Mouse (Mus musculus) lung, postnatal 10 days (tissue): Measurements from ENCODE around the gene Pklr.

ENCODE experiments used
- DNase-seq: peaks from one replicate; pipeline ENCODE4 v3.0.0; 2021

Pklr gene

DNA sequence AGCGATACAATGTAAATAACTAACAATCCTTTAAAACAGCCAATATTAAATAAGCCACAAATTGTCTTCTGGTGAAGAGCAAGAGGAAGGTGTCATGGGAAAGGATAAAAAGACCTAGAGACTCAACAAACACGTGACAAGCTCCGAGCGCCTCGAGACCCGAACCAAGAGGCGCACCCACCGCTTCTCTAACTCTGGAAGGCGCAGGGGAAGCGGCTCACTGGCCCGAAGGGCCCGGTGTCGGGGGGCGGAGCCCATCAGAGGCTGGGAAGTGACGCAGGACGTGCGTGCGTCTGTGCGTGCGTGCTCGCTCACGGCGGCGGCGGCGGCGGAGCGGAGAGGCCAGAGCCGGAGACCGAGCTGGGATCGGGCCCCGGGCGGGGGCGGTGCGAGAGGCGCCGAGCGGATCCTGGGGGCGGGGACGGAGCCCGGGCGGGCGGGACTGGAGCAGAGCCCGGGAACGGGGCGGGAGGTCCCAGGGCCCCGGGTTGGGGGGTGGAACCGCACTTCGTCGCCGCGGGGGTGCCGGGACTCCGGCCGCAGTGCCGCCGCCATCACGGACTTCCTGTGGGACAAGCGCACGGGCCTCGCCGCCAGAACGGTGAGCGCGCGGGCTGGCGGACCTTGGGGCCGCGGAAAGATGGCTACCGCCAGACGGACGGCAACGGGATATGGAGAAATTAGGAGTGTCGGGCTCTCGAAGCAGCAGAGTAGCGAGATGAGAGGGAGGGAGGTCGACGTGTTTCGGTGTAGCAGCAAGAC, 28.7 kb downstream of the Pklr start, which contains the start of gene Clk2:
TSS of gene Clk2 (plus strand) at position 290 of the 762 bp plus-strand sequence.
- DNase-seq = peak; percentile 96

DNA sequence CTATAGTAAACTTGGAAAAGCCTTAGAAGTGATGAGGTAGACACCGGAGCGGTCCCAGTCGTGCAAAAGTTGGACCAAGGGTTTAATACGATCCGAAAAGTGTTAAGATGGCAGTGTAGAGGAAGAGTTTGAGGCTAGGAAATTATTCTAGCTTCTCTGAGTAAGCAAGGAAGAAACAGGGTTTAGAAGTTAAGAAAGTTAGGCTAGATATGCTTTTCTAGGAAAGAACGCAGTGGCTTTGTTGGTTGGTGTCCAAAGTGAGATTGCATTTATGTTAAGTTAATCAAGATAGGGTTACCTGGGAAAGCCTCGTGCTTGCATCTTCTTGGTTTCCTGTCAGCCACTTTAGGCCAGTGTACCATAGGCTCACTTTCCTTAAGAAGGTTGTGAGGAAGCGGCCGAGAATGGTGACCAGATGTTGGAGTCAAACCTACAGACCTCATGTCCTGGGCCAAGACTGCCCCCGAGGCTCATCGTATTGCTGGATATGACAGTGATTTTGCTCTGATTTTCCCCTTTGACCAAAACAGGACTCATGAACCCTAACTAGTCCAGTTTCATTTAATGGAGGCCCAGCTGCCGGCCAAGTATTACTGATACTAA, 29.4 kb downstream of the Pklr start:
- DNase-seq = no peak

DNA sequence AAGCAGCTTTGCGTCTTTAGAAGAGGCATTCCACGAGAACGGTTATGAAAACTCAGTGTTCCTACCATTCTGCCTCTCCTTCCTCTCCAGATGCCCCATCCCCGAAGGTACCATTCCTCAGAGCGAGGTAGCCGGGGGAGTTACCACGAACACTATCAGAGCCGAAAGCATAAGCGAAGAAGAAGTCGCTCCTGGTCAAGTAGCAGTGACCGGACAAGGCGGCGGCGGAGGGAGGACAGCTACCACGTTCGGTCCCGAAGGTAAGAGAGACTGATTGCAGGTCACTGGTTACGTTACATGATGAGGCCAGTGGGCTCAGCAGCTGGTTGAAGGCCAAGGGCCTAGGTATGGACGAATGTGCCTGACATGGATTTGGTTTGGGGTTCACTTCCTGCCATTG, 31.0 kb downstream of the Pklr start:
- DNase-seq = no peak

DNA sequence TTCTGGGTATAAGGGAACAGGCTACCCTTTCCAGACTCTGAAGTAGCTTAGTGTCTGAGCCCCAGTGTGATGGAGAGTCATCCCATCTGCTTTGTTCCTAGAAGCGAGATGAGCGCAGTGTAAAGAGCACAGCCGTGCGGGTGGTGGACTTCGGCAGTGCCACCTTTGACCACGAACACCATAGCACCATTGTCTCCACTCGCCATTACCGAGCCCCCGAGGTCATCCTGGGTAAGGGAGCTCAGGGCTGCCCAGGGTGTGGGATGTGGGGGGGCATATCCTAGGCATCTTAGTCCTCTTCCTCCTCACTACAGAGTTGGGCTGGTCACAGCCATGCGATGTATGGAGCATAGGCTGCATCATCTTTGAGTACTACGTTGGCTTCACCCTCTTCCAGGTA, 38.9 kb downstream of the Pklr start:
- DNase-seq = no peak

DNA sequence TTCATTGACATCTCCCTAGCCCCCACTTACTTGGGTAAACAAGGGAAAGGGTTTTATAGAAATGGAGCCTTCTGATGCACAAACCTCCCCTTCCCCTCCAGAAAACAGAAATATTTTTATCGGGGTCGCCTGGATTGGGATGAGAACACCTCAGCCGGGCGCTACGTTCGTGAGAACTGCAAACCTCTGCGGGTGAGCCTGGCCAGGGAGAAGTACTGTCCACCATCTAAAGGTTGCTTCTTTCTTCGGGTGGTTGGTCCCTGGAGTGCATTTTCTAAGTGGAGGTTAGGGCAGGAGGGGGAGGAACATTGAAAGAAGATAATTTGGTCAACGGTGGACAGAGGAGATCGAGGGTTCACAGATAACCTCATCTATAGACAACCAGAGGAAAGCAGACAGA, 39.6 kb downstream of the Pklr start:
- no peak for DNase-seq

DNA sequence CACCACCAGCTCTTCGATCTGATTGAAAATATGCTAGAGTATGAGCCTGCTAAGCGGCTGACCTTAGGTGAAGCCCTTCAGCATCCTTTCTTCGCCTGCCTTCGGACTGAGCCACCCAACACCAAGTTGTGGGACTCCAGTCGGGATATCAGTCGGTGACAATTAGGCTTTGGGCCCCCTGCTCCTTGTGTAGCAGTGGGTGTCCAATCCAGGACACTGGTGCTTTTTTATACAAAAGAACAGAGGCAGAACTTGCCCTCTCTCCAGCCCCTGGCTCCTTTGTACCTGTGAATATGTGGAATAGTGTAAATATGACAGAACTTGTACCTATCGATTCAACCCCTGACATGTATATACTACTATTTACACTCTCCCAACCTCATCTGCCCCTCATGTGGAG, 40.5 kb downstream of the Pklr start:
- no peak for DNase-seq

DNA sequence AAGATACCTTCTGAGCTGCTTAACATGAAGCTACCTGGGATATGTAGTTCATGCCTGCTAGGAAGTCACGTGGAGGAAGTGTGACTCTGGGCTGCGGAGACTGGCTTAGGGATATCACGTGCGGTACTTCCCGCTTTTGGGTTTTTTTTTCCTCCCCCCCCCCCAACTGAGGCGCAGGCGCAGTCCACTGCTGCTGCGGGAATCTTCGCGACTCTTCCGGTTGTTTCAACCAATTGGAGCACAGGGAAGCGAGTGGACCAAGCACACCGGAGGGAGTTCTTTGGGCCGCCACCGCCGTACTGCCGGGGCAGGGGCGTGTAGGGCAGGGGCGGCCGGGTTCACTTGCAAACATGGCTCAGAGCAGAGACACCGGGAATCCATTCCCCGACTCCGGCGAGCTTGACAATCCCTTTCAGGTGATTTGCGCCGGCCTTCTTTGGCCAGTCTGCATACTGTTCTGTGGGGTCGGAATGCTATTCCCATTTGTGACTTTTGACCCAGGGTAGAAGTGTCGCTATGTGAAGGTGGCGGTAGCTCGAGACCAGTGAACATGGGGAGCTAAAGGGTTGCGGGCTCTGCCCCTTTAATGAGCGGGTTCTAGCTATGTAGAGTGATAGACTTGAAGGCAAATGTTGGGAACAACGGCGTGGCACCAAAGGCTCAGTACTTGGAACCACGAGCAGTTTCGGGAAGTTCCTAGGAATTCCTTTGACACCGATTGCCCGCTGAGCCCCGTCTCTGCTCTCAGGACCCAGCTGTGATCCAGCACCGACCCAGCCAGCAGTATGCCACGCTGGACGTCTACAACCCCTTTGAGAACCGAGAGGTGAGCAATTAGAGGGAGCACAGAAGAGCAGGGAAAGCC, 41.5 kb downstream of the Pklr start, which contains the start of gene Scamp3:
TSS of gene Scamp3 (plus strand) at position 232 of the 865 bp plus-strand sequence.
- peak; percentile 89 for DNase-seq

DNA sequence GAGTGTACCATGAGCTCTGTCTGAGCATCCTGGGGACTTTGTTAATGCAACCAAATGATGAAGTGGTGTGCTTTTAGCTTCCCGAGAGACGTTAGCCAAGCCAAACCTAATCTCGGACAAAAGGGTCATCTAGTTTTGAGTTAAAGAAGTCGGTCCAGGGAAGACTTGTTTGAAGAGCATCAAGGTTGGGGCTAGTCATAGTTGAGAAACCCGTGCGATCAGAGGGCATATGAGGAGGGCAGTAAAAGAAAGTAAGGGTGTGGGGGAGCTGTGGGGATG, 42.1 kb downstream of the Pklr start:
- no peak for DNase-seq

DNA sequence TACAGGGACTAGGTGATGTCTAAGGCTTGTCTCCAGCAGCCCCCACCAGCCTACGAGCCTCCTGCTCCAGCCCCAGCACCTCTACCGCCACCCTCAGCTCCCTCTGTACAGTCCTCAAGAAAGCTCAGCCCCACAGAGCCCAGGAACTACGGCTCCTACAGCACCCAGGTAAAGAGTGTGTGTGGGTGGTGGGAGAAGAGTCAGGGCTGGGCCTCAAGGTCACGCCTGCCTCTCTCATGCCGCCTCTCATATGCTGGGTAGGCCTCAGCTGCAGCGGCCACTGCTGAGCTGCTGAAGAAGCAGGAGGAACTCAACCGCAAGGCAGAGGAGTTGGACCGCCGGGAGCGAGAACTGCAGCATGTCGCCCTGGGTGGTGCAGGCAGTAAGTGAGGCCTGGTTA, 43.1 kb downstream of the Pklr start:
- DNase-seq = no peak

DNA sequence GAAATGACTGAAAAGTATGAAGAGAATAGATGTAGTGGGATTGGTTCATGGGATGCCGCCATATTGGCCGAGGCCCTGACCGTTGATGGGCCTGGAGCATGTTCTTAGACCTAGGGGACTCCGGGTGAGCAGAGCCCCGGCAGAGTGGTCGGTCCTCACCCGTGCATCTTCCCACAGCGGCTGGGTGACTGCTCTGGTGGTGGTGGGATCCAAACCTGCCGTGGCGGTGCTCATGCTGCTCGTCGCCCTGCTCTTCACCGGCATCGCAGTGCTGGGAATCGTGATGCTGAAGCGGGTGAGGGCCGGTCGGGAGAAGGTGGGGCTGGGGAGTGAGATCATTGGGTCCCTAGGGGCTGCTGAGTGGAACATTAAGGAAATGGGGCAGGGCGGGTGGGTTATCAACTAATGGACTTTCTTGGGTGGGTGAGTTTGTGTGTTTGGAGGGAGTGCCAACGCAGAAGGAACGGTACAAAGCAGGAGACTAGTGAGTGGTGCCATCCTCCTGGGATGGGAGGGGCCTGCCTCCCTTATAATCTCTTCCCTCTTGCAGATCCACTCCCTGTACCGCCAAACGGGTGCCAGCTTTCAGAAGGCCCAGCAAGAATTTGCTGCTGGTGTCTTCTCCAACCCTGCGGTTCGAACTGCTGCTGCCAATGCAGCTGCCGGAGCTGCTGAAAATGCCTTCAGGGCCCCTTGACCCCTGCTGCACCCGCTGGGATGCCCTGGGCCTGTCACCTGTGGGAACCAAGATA, 46.0 kb downstream of the Pklr start:
- DNase-seq = no peak

DNA sequence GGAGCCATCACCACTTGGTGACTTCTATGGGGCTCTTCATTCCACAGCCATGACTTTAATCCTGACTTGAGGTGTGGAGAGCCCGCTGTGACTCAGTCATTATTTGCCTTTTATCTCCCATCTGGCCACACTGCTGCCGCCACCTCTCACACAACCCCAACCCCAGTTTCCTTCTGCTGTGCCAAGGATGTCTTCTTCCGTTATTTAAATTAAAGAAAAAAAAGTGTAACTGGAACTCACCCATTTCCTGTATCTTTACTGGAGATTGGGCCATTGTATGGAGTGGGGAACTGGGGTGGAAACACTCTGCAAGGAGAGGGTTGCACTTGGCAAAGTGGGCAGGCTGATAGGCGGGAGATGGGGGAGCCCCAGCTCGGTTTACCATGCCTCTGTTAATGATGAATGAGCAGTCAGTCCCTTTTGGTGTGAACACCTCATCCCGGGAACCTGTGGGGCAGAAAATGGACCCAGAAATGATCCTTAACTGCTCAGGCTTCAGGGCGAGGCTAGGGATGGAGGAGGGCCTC, 46.7 kb downstream of the Pklr start:
- DNase-seq = no peak

DNA sequence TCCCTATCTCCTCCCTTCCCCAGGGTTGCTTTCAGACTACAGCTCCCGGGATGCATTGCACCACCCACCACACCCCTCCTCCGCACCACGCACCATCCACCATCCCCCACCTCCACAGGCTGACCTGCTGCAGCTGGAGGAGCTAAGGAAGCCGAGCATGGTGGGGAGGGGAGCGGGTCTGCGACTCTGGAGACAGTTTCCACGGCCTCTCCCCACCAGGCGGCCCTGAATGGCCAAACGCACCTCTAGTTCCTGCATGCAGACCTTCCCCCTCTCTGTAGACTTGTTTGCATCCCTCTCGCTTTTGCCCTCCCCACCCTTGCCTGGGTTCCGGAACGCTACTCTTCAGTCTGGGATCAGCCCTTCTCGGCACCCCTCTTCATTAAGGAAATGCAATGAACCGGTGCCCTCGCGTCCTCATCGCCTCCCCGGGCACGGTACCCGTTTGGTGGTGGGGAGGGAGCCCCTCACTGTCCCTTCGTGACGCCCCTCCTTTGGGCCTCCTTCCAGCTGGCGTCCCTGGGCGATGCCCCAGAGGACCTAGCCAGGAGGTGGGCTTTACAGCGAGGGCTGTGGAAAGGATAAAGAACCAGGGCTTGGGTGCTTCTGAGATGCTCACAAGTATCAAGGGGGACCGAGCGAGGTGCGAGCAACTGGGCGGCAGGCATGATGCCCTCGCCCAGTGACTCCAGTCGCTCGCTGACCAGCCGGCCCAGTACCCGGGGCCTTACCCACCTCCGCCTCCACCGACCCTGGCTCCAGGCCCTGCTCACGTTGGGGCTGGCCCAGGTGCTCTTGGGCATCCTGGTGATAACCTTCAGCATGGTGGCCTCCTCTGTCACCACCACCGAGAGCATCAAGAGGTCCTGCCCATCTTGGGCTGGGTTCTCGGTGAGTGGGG, 47.4 kb downstream of the Pklr start, which contains the start of gene Fam189b:
TSS of gene Fam189b (plus strand) at position 86 of the 901 bp plus-strand sequence.
- peak; percentile 94 for DNase-seq

DNA sequence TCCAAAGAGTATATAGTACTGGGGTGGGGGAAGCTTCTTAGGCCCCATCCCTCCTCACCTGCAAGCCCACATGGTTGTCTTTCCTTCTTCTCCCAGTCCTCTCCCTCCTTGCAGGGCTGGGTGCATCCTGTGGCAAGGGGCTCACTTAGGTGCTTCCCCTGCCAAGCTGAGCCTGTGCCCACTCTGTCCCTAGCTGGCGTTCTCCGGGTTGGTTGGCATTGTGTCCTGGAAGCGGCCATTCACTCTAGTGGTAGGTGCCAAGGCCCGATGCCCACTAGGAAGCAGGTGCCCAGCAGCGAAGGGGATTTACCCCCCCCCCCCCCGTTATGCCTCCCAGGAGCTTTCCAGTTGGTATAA, 48.0 kb downstream of the Pklr start:
- DNase-seq = no peak

DNA sequence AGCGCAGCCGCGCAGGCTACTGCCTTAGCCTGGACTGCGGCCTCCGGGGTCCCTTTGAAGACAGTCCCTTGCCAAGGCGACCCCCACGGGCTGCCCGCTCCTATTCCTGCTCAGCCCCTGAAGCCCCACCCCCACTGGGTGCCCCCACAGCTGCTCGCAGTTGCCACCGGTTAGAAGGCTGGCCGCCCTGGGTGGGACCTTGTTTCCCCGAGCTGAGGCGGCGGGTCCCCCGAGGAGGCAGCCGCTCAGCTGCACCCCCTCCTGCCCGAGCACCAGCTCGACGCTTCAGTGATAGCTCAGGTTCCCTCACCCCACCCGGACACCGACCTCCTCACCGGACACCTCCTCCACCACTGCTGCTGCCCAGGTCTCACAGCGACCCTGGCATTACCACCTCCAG, 51.3 kb downstream of the Pklr start:
- no peak for DNase-seq

DNA sequence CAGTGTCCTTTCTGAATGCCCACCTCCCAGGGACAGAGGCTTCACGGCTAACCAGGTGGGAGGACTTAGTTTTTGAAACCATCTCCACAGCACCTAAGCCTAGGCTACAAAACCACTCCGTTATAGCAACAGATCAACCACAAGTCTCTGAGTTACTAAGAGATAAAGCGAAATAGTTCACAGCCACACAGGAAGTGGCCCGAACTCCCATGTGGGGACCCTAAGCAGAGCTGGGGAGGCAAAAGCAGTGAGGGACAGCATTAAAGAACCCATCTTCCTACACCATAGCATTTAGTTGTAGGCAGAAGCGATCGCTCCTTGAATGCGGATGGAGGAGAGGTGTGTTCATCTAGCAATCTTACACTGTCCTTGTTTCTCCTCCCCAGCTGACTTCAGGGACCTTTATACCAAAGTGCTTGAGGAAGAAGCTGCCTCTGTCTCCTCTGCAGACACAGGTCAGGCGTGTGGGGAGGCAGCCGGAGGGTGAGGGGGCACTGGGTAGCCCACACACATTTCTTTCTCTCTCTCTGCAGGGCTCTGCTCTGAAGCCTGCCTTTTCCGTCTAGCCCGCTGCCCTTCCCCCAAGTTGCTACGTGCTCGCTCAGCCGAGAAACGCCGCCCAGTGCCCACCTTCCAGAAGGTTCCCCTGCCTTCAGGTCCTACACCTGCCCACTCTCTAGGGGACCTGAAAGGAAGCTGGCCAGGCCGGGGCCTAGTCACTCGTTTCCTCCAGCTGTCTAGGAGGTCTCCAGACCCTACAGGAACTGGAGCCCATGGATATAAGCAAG, 51.9 kb downstream of the Pklr start:
- DNase-seq = no peak

DNA sequence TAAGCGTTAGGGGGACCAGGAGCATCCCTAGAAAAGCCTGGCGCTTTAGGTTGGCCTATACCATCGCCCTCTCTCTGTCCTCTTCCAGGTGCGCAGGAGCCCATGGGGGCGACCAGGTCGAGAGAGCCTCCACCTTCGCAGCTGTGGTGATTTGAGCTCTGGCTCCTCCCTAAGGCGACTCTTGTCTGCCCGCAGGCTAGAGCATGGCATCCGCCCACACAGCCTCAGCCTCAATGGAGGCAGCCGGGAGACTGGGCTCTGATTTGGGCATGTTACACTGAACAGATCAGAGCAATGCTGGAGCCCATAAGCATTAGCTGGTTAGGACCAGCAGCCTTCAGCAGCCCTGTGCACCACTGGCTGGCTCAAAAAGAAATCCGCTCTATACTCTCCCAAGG, 52.5 kb downstream of the Pklr start:
- no peak for DNase-seq

DNA sequence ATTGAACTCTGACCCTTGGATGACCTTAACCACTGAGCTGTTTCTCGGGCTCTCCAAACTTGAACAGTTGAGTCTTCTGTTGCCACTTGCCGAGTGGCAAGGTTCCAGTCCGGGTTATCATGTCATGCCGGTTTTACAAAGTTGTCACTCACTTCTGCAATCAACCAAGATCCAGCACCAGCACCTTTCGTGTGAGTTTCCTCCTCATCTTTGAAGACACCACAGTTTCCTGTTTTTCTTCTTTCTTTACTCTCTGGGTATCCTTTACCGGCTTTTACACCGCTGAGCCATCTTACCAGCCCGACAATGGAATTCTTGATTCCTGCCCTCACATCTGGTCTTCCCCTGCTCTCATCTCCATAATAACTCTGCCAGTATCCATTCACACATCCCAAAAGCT, 54.5 kb downstream of the Pklr start:
- DNase-seq = no peak

DNA sequence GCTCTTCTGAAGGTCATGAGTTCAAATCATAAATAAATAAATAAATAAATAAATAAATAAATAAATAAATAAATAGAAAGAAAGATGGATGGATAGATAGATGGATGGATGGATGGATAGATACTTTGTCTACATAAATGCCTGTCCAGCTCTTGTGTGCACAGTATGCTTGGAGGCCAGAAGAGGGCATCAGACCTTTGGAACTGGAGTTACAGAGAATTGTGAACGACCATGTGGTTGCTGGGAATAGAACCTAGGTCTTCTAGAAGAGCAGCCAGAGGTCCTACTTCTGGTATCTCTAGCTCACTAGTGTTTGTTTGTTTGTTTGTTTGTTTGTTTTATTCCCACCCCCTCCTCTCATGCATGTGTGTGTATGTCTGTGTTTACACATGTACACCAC, 57.4 kb downstream of the Pklr start:
- no peak for DNase-seq

DNA sequence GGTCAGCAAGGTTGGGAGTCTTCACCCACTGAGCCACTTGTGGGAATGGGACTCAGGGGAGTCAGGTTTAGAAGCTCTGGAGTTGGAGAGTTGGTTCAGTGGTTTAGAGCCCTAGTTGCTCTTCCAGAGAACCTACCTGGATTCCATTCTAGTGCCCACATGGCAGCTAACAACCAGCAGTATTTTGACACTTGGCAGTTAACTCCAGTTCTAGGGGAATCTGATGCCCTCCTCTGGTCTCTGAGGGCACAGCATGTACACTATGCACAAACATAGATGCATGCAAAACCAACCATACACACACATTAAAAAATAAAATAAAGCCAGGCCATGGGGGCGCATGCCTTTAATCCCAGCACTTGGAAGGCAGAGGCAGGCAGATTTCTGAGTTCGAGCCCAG, 57.9 kb downstream of the Pklr start:
- peak; percentile 46 for DNase-seq
